Mouse (Mus musculus): Measurements from ENCODE around the gene St6galnac3. TPM values are rescaled to one million over a fixed set of nuclear protein-coding genes. Genes with fewer than 3 reads are reported as not detected.

St6galnac3 gene
- polyA plus RNA-seq, 1 experiment from 2014 or later = 0.07 TPM

GRCm38 (mm10) chr3:153744447-153744846, 19.5 kb upstream of the St6galnac3 start:
- WGBS (ENCODE audit: missing documents) = 75% methylated on average over 6 of the region's 6 CpGs
- Histone ChIP-seq H3K4me3 (ENCODE audit: inconsistent target) (no peak overlapping the region), H3K27ac (no peak overlapping the region), H3K36me3 (ENCODE audit: inconsistent target) (no peaks in the 10 kb centered on the region), H3K79me2 (ENCODE audit: inconsistent target) (no peaks in the 10 kb centered on the region)

- Histone ChIP-seq H3K27ac (no peak overlapping the region), H3K79me2 (ENCODE audit: inconsistent target) (no peaks in the 10 kb centered on the region), H3K36me3 (ENCODE audit: inconsistent target) (no peaks in the 10 kb centered on the region), H3K4me3 (ENCODE audit: inconsistent target) (no peak overlapping the region)
- WGBS (ENCODE audit: missing documents) = 92% methylated on average over 7 of the region's 7 CpGs
Observed at GRCm38 (mm10) chr3:153741800-153742199, 16.8 kb upstream of the St6galnac3 start.

GRCm38 (mm10) chr3:153739351-153739750, 14.4 kb upstream of the St6galnac3 start:
- Histone ChIP-seq H3K4me3 (ENCODE audit: inconsistent target) (no peak overlapping the region), H3K27ac (no peak overlapping the region), H3K79me2 (ENCODE audit: inconsistent target) (no peaks in the 10 kb centered on the region), H3K36me3 (ENCODE audit: inconsistent target) (no peaks in the 10 kb centered on the region)
- 93% methylated on average over 8 of the region's 8 CpGs for WGBS (ENCODE audit: missing documents)

- WGBS (ENCODE audit: missing documents) = 91% methylated on average over 10 of the region's 10 CpGs
- Histone ChIP-seq H3K79me2 (ENCODE audit: inconsistent target) (no peaks in the 10 kb centered on the region), H3K4me3 (ENCODE audit: inconsistent target) (no peak overlapping the region), H3K27ac (no peak overlapping the region), H3K36me3 (ENCODE audit: inconsistent target) (no peaks in the 10 kb centered on the region)
Observed at GRCm38 (mm10) chr3:153738421-153738820, 13.4 kb upstream of the St6galnac3 start.

- Histone ChIP-seq H3K27ac (no peak overlapping the region), H3K36me3 (ENCODE audit: inconsistent target) (no peaks in the 10 kb centered on the region)
- 90% methylated on average over 16 of the region's 16 CpGs for WGBS (ENCODE audit: missing documents)
Observed at GRCm38 (mm10) chr3:153736756-153737280, 11.8 kb upstream of the St6galnac3 start.

GRCm38 (mm10) chr3:153735796-153736549, 11.0 kb upstream of the St6galnac3 start:
- Histone ChIP-seq H3K36me3 (ENCODE audit: inconsistent target) (no peaks in the 10 kb centered on the region), H3K4me3 (ENCODE audit: inconsistent target) (no peak overlapping the region), H3K27ac (no peak overlapping the region), H3K79me2 (ENCODE audit: inconsistent target) (no peaks in the 10 kb centered on the region)
- 92% methylated on average over 13 of the region's 13 CpGs for WGBS (ENCODE audit: missing documents)

More at GRCm38 (mm10) chr3:153736756-153737280, 11.8 kb upstream of the St6galnac3 start:
- Histone ChIP-seq H3K4me3 (ENCODE audit: inconsistent target) (no peak overlapping the region), H3K79me2 (ENCODE audit: inconsistent target) (no peaks in the 10 kb centered on the region)

- Histone ChIP-seq H3K79me2 (ENCODE audit: inconsistent target) (no peaks in the 10 kb centered on the region), H3K4me3 (ENCODE audit: inconsistent target) (no peak overlapping the region), H3K27ac (no peak overlapping the region), H3K36me3 (ENCODE audit: inconsistent target) (no peaks in the 10 kb centered on the region)
- 89% methylated on average over 10 of the region's 10 CpGs for WGBS (ENCODE audit: missing documents)
Observed at GRCm38 (mm10) chr3:153734741-153735140, 9.8 kb upstream of the St6galnac3 start.

- no peak overlapping the region for H3K4me3 ChIP-seq (ENCODE audit: inconsistent target)
- H3K36me3 ChIP-seq (ENCODE audit: inconsistent target) = no peaks in the 10 kb centered on the region
- H3K79me2 ChIP-seq (ENCODE audit: inconsistent target) = no peaks in the 10 kb centered on the region
- H3K27ac ChIP-seq = no peak overlapping the region
- 93% methylated on average over 3 of the region's 4 CpGs for WGBS (ENCODE audit: missing documents)
Observed at GRCm38 (mm10) chr3:153733364-153734159, 8.6 kb upstream of the St6galnac3 start.

GRCm38 (mm10) chr3:153732749-153733148, 7.8 kb upstream of the St6galnac3 start:
- Histone ChIP-seq H3K36me3 (ENCODE audit: inconsistent target) (no peaks in the 10 kb centered on the region), H3K79me2 (ENCODE audit: inconsistent target) (no peaks in the 10 kb centered on the region), H3K4me3 (ENCODE audit: inconsistent target) (no peak overlapping the region), H3K27ac (no peak overlapping the region)
- WGBS (ENCODE audit: missing documents) = 87% methylated on average over 6 of the region's 6 CpGs

- WGBS (ENCODE audit: missing documents) = 77% methylated on average over 6 of the region's 6 CpGs
- Histone ChIP-seq H3K36me3 (ENCODE audit: inconsistent target) (no peaks in the 10 kb centered on the region), H3K4me3 (ENCODE audit: inconsistent target) (no peak overlapping the region), H3K27ac (no peak overlapping the region), H3K79me2 (ENCODE audit: inconsistent target) (no peaks in the 10 kb centered on the region)
Observed at GRCm38 (mm10) chr3:153732035-153732434, 7.1 kb upstream of the St6galnac3 start.

GRCm38 (mm10) chr3:153728577-153728976, 3.6 kb upstream of the St6galnac3 start:
- no peak overlapping the region for H3K4me3 ChIP-seq (ENCODE audit: inconsistent target)
- H3K27ac ChIP-seq = no peak overlapping the region
- no peaks in the 10 kb centered on the region for H3K79me2 ChIP-seq (ENCODE audit: inconsistent target)
- no peaks in the 10 kb centered on the region for H3K36me3 ChIP-seq (ENCODE audit: inconsistent target)

- H3K27ac ChIP-seq = no peak overlapping the region
- WGBS (ENCODE audit: missing documents) = 50% methylated on average over 8 of the region's 9 CpGs
- H3K4me3 ChIP-seq (ENCODE audit: inconsistent target) = no peak overlapping the region
- H3K79me2 ChIP-seq (ENCODE audit: inconsistent target) = no peaks in the 10 kb centered on the region
- H3K36me3 ChIP-seq (ENCODE audit: inconsistent target) = no peaks in the 10 kb centered on the region
Observed at GRCm38 (mm10) chr3:153723467-153724079, 1.4 kb downstream of the St6galnac3 start.

GRCm38 (mm10) chr3:153721525-153721924, 3.4 kb downstream of the St6galnac3 start:
- Histone ChIP-seq H3K27ac (no peak overlapping the region), H3K79me2 (ENCODE audit: inconsistent target) (no peaks in the 10 kb centered on the region), H3K4me3 (ENCODE audit: inconsistent target) (no peak overlapping the region), H3K36me3 (ENCODE audit: inconsistent target) (no peaks in the 10 kb centered on the region)
- WGBS (ENCODE audit: missing documents) = 74% methylated on average over 16 of the region's 16 CpGs

GRCm38 (mm10) chr3:153720922-153721321, 4.1 kb downstream of the St6galnac3 start:
- no peak overlapping the region for H3K4me3 ChIP-seq (ENCODE audit: inconsistent target)
- no peaks in the 10 kb centered on the region for H3K79me2 ChIP-seq (ENCODE audit: inconsistent target)
- H3K36me3 ChIP-seq (ENCODE audit: inconsistent target) = no peaks in the 10 kb centered on the region
- H3K27ac ChIP-seq = no peak overlapping the region
- WGBS (ENCODE audit: missing documents) = 26% methylated on average over 4 of the region's 4 CpGs

- 42% methylated on average over 3 of the region's 3 CpGs for WGBS (ENCODE audit: missing documents)
- Histone ChIP-seq H3K4me3 (ENCODE audit: inconsistent target) (no peak overlapping the region), H3K36me3 (ENCODE audit: inconsistent target) (no peaks in the 10 kb centered on the region), H3K79me2 (ENCODE audit: inconsistent target) (no peaks in the 10 kb centered on the region), H3K27ac (no peak overlapping the region)
Observed at GRCm38 (mm10) chr3:153720296-153720695, 4.7 kb downstream of the St6galnac3 start.

Measured in macrophage (primary cell).